Mouse (Mus musculus) heart, embryonic 14.5 days (tissue): ENCODE measurements around the gene Ngef. TPM values are rescaled to one million over a fixed set of nuclear protein-coding genes. Genes with fewer than 3 reads are reported as not detected.

Source experiments
- ATAC-seq: fragments of 200-750 bp; cut with Nextera tagmentation; 2 replicates; pipeline ENCODE4 v1.8.0; 2017; ENCODE audit warnings: low read depth, moderate TSS enrichment; ENCODE audit not compliant: insufficient number of reproducible peaks, insufficient read depth, low FRiP score
- H3K27ac ChIP-seq, 2 experiments: fragments of 200-500 bp in 1 of 2; fragments of 300-500 bp in 1 of 2; sonication (generic) in 1 of 2; replicated peaks in 1 of 2; 2 replicates each; pipeline ENCODE4 v1.5.1; 2012 to 2014; ENCODE audit warnings: low read depth in 2 of 2, low read length in 2 of 2, control low read depth in 1 of 2, mild to moderate bottlenecking in 1 of 2, mixed read lengths in 1 of 2; ENCODE audit not compliant: control insufficient read depth in 1 of 2, insufficient read depth in 1 of 2
- H3K27me3 ChIP-seq: fragments of 300-500 bp; sonication (generic); 2 replicates; pipeline ENCODE4 v1.6.1; 2014; ENCODE audit warnings: mild to moderate bottlenecking, low read length, control low read depth; ENCODE audit not compliant: control insufficient read depth, insufficient read depth
- H3K36me3 ChIP-seq: fragments of 300-500 bp; sonication (generic); 2 replicates; pipeline ENCODE4 v1.6.1; 2014; ENCODE audit warnings: mild to moderate bottlenecking, control low read depth, low read length, mixed read lengths; ENCODE audit not compliant: control insufficient read depth, insufficient read depth
- H3K4me1 ChIP-seq, 2 experiments: fragments of 200-500 bp in 1 of 2; fragments of 300-500 bp in 1 of 2; sonication (generic) in 1 of 2; 2 replicates each; pipeline ENCODE4 v1.6.1; 2012 to 2014; ENCODE audit warnings: low read length in 2 of 2, control low read depth in 1 of 2, mixed read lengths in 1 of 2; ENCODE audit not compliant: control insufficient read depth in 2 of 2, insufficient read depth in 2 of 2
- H3K4me2 ChIP-seq: fragments of 300-500 bp; sonication (generic); 2 replicates; pipeline ENCODE4 v1.6.1; 2014; ENCODE audit warnings: mild to moderate bottlenecking, low read length
- H3K4me3 ChIP-seq, 2 experiments: fragments of 200-500 bp in 1 of 2; fragments of 300-500 bp in 1 of 2; sonication (generic) in 1 of 2; 2 replicates each; pipeline ENCODE4 v1.5.1; 2012 to 2014; ENCODE audit warnings: low read length in 2 of 2, mild to moderate bottlenecking in 2 of 2, control low read depth in 1 of 2, low read depth in 1 of 2, moderate library complexity in 1 of 2; ENCODE audit not compliant: control insufficient read depth in 1 of 2, insufficient read depth in 1 of 2
- H3K9ac ChIP-seq: fragments of 300-500 bp; sonication (generic); 2 replicates; pipeline ENCODE4 v1.6.1; 2014; ENCODE audit warnings: mild to moderate bottlenecking, low read length
- H3K9me3 ChIP-seq: fragments of 300-500 bp; sonication (generic); 2 replicates; pipeline ENCODE4 v1.6.1; 2016; ENCODE audit warnings: low read length, control low read depth; ENCODE audit not compliant: control insufficient read depth
- WGBS: fragments of 180-500 bp; shearing (Covaris S2); extraction: QIAGEN DNeasy Blood & Tissue Kit; methylation state at CpG from one replicate; pipeline ENCODE4 v1.1.7; 2014; 5-methylcytosine and 5-hydroxymethylcytosine counted together
- polyA plus RNA-seq: library from polyadenylated mRNA; unstranded; fragments of >200 nt; fragmentation: Nextera tagmentation; extraction: Ambion mirVana; gene quantifications from 2 replicates; pipeline ENCODE4 v1.2.1, GENCODE M21; 2014

The Ngef gene
- polyA plus RNA-seq, 1 experiment from 2014 or later: 0.46 TPM

DNA sequence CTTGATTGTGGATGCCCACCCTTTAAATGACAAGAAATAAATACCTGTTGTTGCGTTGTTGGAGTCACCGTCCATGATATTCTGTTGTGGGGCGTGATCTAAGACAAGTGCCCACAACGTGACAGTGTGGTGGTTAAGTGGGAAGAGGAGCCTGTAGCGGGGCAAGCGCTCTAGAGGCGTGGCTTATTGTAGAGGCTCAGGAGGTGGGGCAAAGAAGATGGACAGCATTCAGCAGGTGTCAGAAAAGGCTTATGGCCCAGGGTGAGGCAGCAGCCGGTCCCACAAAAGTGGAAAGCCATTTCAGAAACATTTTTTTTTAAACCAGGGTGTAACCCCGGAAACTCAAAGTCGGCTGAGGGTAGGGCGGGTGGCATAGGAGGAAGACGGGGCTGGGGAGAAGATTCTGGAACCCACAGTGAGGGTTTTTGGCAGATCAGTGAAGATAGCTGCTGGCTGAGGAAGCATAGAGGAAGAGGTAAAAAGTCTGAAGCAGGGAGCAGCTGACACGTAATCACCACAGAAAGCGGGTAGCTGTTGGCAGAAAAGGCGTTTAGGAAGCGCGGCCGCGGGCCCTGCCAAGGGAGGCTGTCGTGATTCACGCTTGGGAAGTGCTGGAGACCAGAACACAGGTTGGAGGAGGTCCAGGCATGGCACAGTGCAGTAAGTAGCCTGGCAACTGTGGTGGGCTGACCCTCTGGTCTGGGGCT is 33.9 kb upstream of the Ngef start:
- Histone ChIP-seq H3K4me2 (no peak overlapping the region), H3K9me3 (no peaks in the 10 kb centered on the region), H3K4me1 (no peaks in the 10 kb centered on the region), H3K9ac (no peak overlapping the region), H3K27ac (no peak overlapping the region), H3K27me3 (no peaks in the 10 kb centered on the region), H3K36me3 (no peaks in the 10 kb centered on the region), H3K4me3 (no peak overlapping the region)
- ATAC-seq: no peak
- WGBS: 72% methylated on average over 21 of the region's 21 CpGs

DNA sequence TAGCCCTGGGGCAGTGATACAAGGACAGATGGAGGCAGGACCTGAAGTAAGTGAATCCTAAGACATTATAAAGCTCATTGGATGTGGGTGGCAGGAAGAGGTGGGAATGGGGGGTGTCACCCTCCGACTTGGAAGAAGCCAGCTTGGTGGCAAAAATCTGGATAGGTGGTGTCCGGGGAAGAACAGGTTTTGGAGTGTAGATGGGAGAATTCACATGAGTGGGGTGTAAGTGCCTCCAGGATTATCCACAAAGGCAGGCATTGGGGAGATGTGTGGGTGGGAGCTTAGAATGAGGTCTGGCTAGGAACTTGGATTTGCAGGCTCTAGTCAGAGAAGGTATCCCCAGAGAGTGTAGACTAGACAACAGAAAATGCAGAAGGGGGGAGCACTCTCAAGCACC is 31.6 kb upstream of the Ngef start:
- no peak overlapping the region for H3K4me2 ChIP-seq
- no peaks in the 10 kb centered on the region for H3K9me3 ChIP-seq
- H3K4me3 ChIP-seq: no peak overlapping the region
- ATAC-seq: no peak
- no peak overlapping the region for H3K9ac ChIP-seq
- H3K36me3 ChIP-seq: no peaks in the 10 kb centered on the region
- no peaks in the 10 kb centered on the region for H3K27me3 ChIP-seq
- no peaks in the 10 kb centered on the region for H3K4me1 ChIP-seq
- H3K27ac ChIP-seq: no peak overlapping the region
- 72% methylated on average over 2 of the region's 2 CpGs for WGBS

DNA sequence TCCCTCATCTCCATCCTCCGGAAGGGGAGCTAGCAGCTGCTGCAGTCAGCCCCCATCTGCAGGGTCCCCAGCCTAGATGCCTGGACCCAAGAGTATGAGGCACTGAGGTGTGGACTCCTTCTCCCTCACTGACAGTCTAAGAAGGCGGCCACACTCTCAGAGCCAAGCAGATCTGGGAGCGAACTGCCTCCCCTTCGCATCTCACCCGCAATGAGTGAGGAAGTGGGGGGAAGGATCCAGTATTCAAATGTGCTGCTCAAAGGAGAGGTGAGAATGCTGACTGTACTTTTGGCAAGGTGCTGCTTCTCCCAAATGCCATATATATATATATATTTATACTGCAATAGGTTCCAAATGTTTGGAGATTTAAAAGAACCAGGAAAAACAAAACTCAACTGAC is 29.7 kb upstream of the Ngef start:
- no peak overlapping the region for H3K4me3 ChIP-seq
- ATAC-seq: no peak
- no peak overlapping the region for H3K27ac ChIP-seq
- H3K4me2 ChIP-seq: no peak overlapping the region
- no peaks in the 10 kb centered on the region for H3K4me1 ChIP-seq
- H3K9ac ChIP-seq: no peak overlapping the region
- no peaks in the 10 kb centered on the region for H3K27me3 ChIP-seq
- no peaks in the 10 kb centered on the region for H3K36me3 ChIP-seq
- WGBS: 78% methylated on average over 5 of the region's 5 CpGs
- H3K9me3 ChIP-seq: no peaks in the 10 kb centered on the region

DNA sequence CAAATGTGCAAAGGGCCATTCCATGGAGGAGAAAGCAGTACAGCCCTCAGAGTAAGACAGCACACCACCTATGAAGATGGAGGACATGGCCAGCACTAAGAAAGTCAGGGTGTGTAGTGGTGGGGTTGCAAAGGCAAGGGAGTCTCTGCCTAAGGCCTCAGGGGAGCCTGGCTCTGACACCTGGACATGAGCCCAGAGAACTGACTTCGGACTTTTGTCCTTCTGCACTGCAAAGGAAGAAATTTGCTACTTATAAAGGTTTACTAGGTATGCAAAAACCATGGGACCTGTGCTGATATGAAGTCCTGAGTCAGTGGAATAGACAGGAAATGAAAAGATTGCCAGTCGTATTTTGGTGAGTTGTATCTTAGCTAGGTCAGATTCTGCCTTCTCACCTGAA is 28.1 kb upstream of the Ngef start:
- ATAC-seq: no peak

DNA sequence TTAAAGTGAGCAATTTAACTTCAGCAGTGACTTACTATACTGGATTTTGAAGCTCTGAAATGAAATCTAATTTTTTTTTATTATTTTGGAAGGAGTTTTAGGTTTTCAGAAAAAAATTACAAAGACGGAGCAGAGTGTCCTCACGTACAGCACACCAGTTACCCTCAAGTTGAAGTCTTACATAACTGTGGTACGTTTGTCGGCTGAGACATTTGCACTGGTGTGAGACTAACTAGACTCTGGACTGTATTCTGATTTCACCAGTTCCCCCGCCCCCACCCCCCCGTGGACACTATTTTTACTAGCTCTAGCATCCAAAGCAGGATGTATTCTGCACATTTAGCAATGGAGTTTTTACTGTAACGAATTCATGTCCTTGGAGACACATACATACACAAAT is 26.9 kb upstream of the Ngef start:
- Histone ChIP-seq H3K4me2 (no peak overlapping the region), H3K36me3 (no peaks in the 10 kb centered on the region), H3K4me1 (no peaks in the 10 kb centered on the region), H3K9ac (no peak overlapping the region), H3K9me3 (no peaks in the 10 kb centered on the region), H3K27ac (no peak overlapping the region), H3K4me3 (no peak overlapping the region), H3K27me3 (no peaks in the 10 kb centered on the region)
- 69% methylated on average over 7 of the region's 7 CpGs for WGBS
- ATAC-seq: no peak

More for the DNA sequence above, 28.1 kb upstream of the Ngef start:
- Histone ChIP-seq H3K36me3 (no peaks in the 10 kb centered on the region), H3K9ac (no peak overlapping the region), H3K4me2 (no peak overlapping the region), H3K9me3 (no peaks in the 10 kb centered on the region), H3K27ac (no peak overlapping the region), H3K27me3 (no peaks in the 10 kb centered on the region), H3K4me3 (no peak overlapping the region), H3K4me1 (no peaks in the 10 kb centered on the region)
- 54% methylated on average over 2 of the region's 2 CpGs for WGBS

DNA sequence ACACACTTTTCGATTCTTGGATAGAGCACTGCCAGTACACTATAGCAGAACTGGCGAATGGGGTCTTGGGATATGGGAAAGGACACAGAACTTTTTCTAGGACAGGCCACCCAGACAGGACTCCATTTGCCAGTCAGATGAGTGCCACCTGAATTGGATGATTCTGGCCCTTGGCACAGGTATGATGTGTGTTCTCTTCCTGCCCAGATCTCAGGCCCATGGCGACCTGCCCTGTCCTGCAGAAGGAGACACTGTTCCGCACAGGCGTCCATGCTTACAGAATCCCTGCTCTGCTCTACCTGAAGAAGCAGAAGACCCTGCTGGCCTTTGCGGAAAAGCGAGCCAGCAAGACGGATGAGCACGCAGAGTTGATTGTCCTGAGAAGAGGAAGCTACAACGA is 21.0 kb upstream of the Ngef start:
- Histone ChIP-seq H3K36me3 (no peaks in the 10 kb centered on the region), H3K9me3 (no peaks in the 10 kb centered on the region), H3K27ac (no peak overlapping the region), H3K4me3 (no peak overlapping the region), H3K4me1 (peaks cover 0 to 2% of the 10 kb centered on the region in 2 experiments; a peak in 1 of 4 replicates), H3K27me3 (no peaks in the 10 kb centered on the region), H3K9ac (no peak overlapping the region), H3K4me2 (no peak overlapping the region)
- no peak for ATAC-seq
- 88% methylated on average over 10 of the region's 10 CpGs for WGBS

DNA sequence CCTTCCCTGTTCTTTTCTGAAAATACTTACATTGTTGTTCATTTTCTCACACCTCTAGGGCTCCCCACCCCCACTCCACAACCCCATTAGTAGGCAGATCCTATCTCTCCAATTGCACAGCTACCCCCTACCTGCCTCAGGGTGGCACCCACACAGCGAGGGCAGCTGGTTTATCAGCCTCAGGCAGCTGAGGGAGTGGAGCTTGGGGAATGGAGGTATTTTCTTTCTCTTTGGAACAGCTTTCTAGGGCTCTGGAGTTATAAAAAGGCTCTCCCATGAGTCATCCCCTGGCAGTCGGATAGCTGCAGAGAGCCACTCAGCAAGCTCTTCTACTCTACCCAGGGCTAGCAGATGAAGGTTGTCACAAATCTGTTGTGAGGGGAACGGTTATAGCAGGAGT is 20.6 kb upstream of the Ngef start:
- Histone ChIP-seq H3K4me3 (no peak overlapping the region), H3K9ac (no peak overlapping the region), H3K4me1 (peaks cover 0 to 2% of the 10 kb centered on the region in 2 experiments; a peak in 1 of 4 replicates), H3K36me3 (no peaks in the 10 kb centered on the region), H3K27ac (no peak overlapping the region), H3K4me2 (no peak overlapping the region), H3K9me3 (no peaks in the 10 kb centered on the region), H3K27me3 (no peaks in the 10 kb centered on the region)
- no peak for ATAC-seq
- WGBS: 25% methylated on average over 3 of the region's 3 CpGs

DNA sequence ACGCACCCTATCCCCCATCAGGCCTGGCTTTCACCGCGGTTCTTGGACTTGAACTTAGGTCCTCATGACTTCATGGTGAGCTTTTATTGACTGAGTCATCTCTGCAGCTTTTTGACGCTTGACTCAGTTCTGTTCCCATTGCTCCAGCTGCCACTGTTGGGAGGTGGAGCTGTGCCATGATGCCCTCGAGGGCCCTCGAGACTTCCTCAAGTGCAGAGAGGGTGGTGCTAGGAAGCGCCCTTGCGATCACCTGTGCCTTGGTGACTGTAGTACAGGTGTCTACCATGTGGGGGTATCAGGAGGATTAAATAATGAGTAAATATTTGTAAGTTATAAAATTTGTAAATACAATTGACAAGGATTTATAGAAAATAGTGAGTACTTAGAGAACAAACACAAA is 16.3 kb upstream of the Ngef start:
- peaks cover 0 to 2% of the 10 kb centered on the region in 2 experiments; a peak in 1 of 4 replicates for H3K4me1 ChIP-seq

More for the DNA sequence above, 16.3 kb upstream of the Ngef start:
- no peaks in the 10 kb centered on the region for H3K36me3 ChIP-seq
- H3K9me3 ChIP-seq: no peaks in the 10 kb centered on the region
- H3K27ac ChIP-seq: no peak overlapping the region
- ATAC-seq: no peak
- no peak overlapping the region for H3K4me3 ChIP-seq
- H3K27me3 ChIP-seq: no peaks in the 10 kb centered on the region
- 83% methylated on average over 8 of the region's 8 CpGs for WGBS
- H3K9ac ChIP-seq: no peak overlapping the region
- H3K4me2 ChIP-seq: no peak overlapping the region
